Mouse (Mus musculus): ENCODE measurements at regions not wholly inside any gene's neighbourhood (a gene's known extent, or its start where the extent isn't known, plus 50 kb on each side); places are given as distances from the start of the nearest gene placed in this dataset.

GRCm38 (mm10) chr9:14010261-14010949 lies 182.9 kb downstream of the Fam76b start:
- ATAC-seq (replicated peaks; ENCODE audit: insufficient number of reproducible peaks, insufficient read depth, low FRiP score, low read depth): no peak; the same call in 1 of the 2 replicates
- Histone ChIP-seq H3K27ac (no peak overlapping the region), H3K4me2 (no peak overlapping the region), H3K9me3 (replicated peaks) (no peaks in the 10 kb centered on the region), H3K4me1 (replicated peaks) (peaks cover 10% of the 10 kb centered on the region), H3K36me3 (no peaks in the 10 kb centered on the region), H3K4me3 (no peak overlapping the region), H3K27me3 (no peaks in the 10 kb centered on the region), H3K9ac (no peak overlapping the region)
- 50% methylated on average over 5 of the region's 5 CpGs for WGBS

- H3K9me3 ChIP-seq (replicated peaks): no peaks in the 10 kb centered on the region
- no peaks in the 10 kb centered on the region for H3K36me3 ChIP-seq
- H3K27me3 ChIP-seq: no peaks in the 10 kb centered on the region
- no peak for ATAC-seq (replicated peaks; ENCODE audit: insufficient number of reproducible peaks, insufficient read depth, low FRiP score, low read depth)
- no peak overlapping the region for H3K4me2 ChIP-seq
- no peaks in the 10 kb centered on the region for H3K4me1 ChIP-seq (replicated peaks)
- no peak overlapping the region for H3K27ac ChIP-seq
- no peak overlapping the region for H3K4me3 ChIP-seq
- H3K9ac ChIP-seq: no peak overlapping the region
Measured at GRCm38 (mm10) chr9:14024216-14024615, 196.7 kb downstream of the Fam76b start.

- no peaks in the 10 kb centered on the region for H3K36me3 ChIP-seq
- ATAC-seq (replicated peaks; ENCODE audit: insufficient number of reproducible peaks, insufficient read depth, low FRiP score, low read depth): no peak
- WGBS: 59% methylated on average over 3 of the region's 3 CpGs
- no peak overlapping the region for H3K27ac ChIP-seq
- H3K9ac ChIP-seq: no peak overlapping the region
- no peaks in the 10 kb centered on the region for H3K4me1 ChIP-seq (replicated peaks)
- H3K4me3 ChIP-seq: no peak overlapping the region
- no peak overlapping the region for H3K4me2 ChIP-seq
- no peaks in the 10 kb centered on the region for H3K9me3 ChIP-seq (replicated peaks)
- H3K27me3 ChIP-seq: no peaks in the 10 kb centered on the region
Measured at GRCm38 (mm10) chr9:14024701-14025100, 197.2 kb downstream of the Fam76b start.

- Histone ChIP-seq H3K9ac (no peak overlapping the region), H3K9me3 (replicated peaks) (no peaks in the 10 kb centered on the region), H3K4me2 (no peak overlapping the region), H3K27me3 (no peaks in the 10 kb centered on the region), H3K4me3 (no peak overlapping the region), H3K4me1 (replicated peaks) (no peaks in the 10 kb centered on the region), H3K36me3 (no peaks in the 10 kb centered on the region), H3K27ac (no peak overlapping the region)
- WGBS: 60% methylated on average over 5 of the region's 5 CpGs
- ATAC-seq (replicated peaks; ENCODE audit: insufficient number of reproducible peaks, insufficient read depth, low FRiP score, low read depth): no peak
Measured at GRCm38 (mm10) chr9:14028056-14028455, 200.5 kb downstream of the Fam76b start.

- WGBS: 75% methylated on average over 6 of the region's 6 CpGs
- H3K4me3 ChIP-seq: no peak overlapping the region
Measured at GRCm38 (mm10) chr9:14031358-14032047, 204.0 kb downstream of the Fam76b start.

GRCm38 (mm10) chr9:14032048-14032362 lies 204.5 kb downstream of the Fam76b start:
- no peak overlapping the region for H3K27ac ChIP-seq
- H3K4me1 ChIP-seq (replicated peaks): no peaks in the 10 kb centered on the region
- 71% methylated on average over 1 of the region's 1 CpGs for WGBS
- no peaks in the 10 kb centered on the region for H3K27me3 ChIP-seq
- H3K9ac ChIP-seq: no peak overlapping the region
- ATAC-seq (replicated peaks; ENCODE audit: insufficient number of reproducible peaks, insufficient read depth, low FRiP score, low read depth): no peak
- no peak overlapping the region for H3K4me3 ChIP-seq
- no peaks in the 10 kb centered on the region for H3K36me3 ChIP-seq
- H3K4me2 ChIP-seq: no peak overlapping the region
- H3K9me3 ChIP-seq (replicated peaks): no peaks in the 10 kb centered on the region

More at GRCm38 (mm10) chr9:14031358-14032047, 204.0 kb downstream of the Fam76b start:
- Histone ChIP-seq H3K9ac (no peak overlapping the region), H3K27me3 (no peaks in the 10 kb centered on the region), H3K9me3 (replicated peaks) (no peaks in the 10 kb centered on the region), H3K4me2 (no peak overlapping the region), H3K27ac (no peak overlapping the region), H3K4me1 (replicated peaks) (no peaks in the 10 kb centered on the region), H3K36me3 (no peaks in the 10 kb centered on the region)
- no peak for ATAC-seq (replicated peaks; ENCODE audit: insufficient number of reproducible peaks, insufficient read depth, low FRiP score, low read depth)

GRCm38 (mm10) chr9:14035526-14035925 lies 208.0 kb downstream of the Fam76b start:
- H3K27me3 ChIP-seq: no peaks in the 10 kb centered on the region

GRCm38 (mm10) chr9:14041900-14042435 lies 214.5 kb downstream of the Fam76b start:
- H3K4me3 ChIP-seq: no peak overlapping the region
- peaks cover 10% of the 10 kb centered on the region for H3K4me1 ChIP-seq (replicated peaks)
- no peaks in the 10 kb centered on the region for H3K27me3 ChIP-seq
- H3K9ac ChIP-seq: no peak overlapping the region
- H3K27ac ChIP-seq: peak overlapping the region; percentile 23
- WGBS: 23% methylated on average over 2 of the region's 2 CpGs
- H3K36me3 ChIP-seq: no peaks in the 10 kb centered on the region
- peak; percentile 76 for ATAC-seq (replicated peaks; ENCODE audit: insufficient number of reproducible peaks, insufficient read depth, low FRiP score, low read depth)
- H3K4me2 ChIP-seq: no peak overlapping the region
- no peaks in the 10 kb centered on the region for H3K9me3 ChIP-seq (replicated peaks)

More at GRCm38 (mm10) chr9:14035526-14035925, 208.0 kb downstream of the Fam76b start:
- Histone ChIP-seq H3K4me2 (no peak overlapping the region), H3K36me3 (no peaks in the 10 kb centered on the region), H3K9me3 (replicated peaks) (no peaks in the 10 kb centered on the region), H3K9ac (no peak overlapping the region), H3K27ac (no peak overlapping the region), H3K4me3 (no peak overlapping the region), H3K4me1 (replicated peaks) (no peaks in the 10 kb centered on the region)
- WGBS: 79% methylated on average over 2 of the region's 2 CpGs
- no peak for ATAC-seq (replicated peaks; ENCODE audit: insufficient number of reproducible peaks, insufficient read depth, low FRiP score, low read depth)

GRCm38 (mm10) chr9:14048224-14048623 lies 220.7 kb downstream of the Fam76b start:
- H3K9ac ChIP-seq: no peak overlapping the region
- H3K4me1 ChIP-seq (replicated peaks): no peaks in the 10 kb centered on the region
- H3K4me2 ChIP-seq: no peak overlapping the region
- no peak overlapping the region for H3K27ac ChIP-seq
- H3K36me3 ChIP-seq: no peaks in the 10 kb centered on the region
- H3K4me3 ChIP-seq: no peak overlapping the region
- 68% methylated on average over 4 of the region's 4 CpGs for WGBS
- H3K27me3 ChIP-seq: no peaks in the 10 kb centered on the region
- ATAC-seq (replicated peaks; ENCODE audit: insufficient number of reproducible peaks, insufficient read depth, low FRiP score, low read depth): no peak
- no peaks in the 10 kb centered on the region for H3K9me3 ChIP-seq (replicated peaks)

GRCm38 (mm10) chr9:14053704-14054103 lies 221.2 kb upstream of the Sesn3 start:
- H3K9ac ChIP-seq: no peak overlapping the region
- no peak overlapping the region for H3K27ac ChIP-seq
- H3K4me3 ChIP-seq: no peak overlapping the region
- 29% methylated on average over 2 of the region's 2 CpGs for WGBS
- ATAC-seq (replicated peaks; ENCODE audit: insufficient number of reproducible peaks, insufficient read depth, low FRiP score, low read depth): no peak
- H3K9me3 ChIP-seq (replicated peaks): no peaks in the 10 kb centered on the region
- H3K27me3 ChIP-seq: no peaks in the 10 kb centered on the region
- no peak overlapping the region for H3K4me2 ChIP-seq
- H3K36me3 ChIP-seq: no peaks in the 10 kb centered on the region
- peaks cover 8% of the 10 kb centered on the region for H3K4me1 ChIP-seq (replicated peaks)

- no peak overlapping the region for H3K9ac ChIP-seq
- no peaks in the 10 kb centered on the region for H3K9me3 ChIP-seq (replicated peaks)
- WGBS: 80% methylated on average over 10 of the region's 10 CpGs
- H3K4me2 ChIP-seq: no peak overlapping the region
- no peak overlapping the region for H3K27ac ChIP-seq
- peaks cover 11% of the 10 kb centered on the region for H3K4me1 ChIP-seq (replicated peaks)
- no peaks in the 10 kb centered on the region for H3K27me3 ChIP-seq
- no peaks in the 10 kb centered on the region for H3K36me3 ChIP-seq
- H3K4me3 ChIP-seq: no peak overlapping the region
- no peak for ATAC-seq (replicated peaks; ENCODE audit: insufficient number of reproducible peaks, insufficient read depth, low FRiP score, low read depth)
Measured at GRCm38 (mm10) chr9:14056410-14057172, 218.3 kb upstream of the Sesn3 start.
